Mouse (Mus musculus) gastrocnemius, adult 18-20 months (tissue): ENCODE data around the gene Gm9767. TPM values are rescaled to one million over a fixed set of nuclear protein-coding genes. Genes with fewer than 3 reads are reported as not detected.

Experiments
- DNase-seq: peaks from one replicate; pipeline ENCODE4 v3.0.0; 2021; ENCODE audit warnings: low spot score
- long read RNA-seq, 2 experiments: library from polyadenylated mRNA; stranded (forward); transcript quantifications; one replicate each; pipeline ENCODE4 v2.0.0; 2021
- total RNA-seq, 2 experiments: library from RNA; stranded (reverse); gene quantifications; 2 replicates each; pipeline ENCODE4 v1.2.3; 2021

Gm9767 gene
- total RNA-seq: not detected
- long read RNA-seq, experiment 1: 0 reads
- long read RNA-seq, experiment 2: 0 reads

DNA sequence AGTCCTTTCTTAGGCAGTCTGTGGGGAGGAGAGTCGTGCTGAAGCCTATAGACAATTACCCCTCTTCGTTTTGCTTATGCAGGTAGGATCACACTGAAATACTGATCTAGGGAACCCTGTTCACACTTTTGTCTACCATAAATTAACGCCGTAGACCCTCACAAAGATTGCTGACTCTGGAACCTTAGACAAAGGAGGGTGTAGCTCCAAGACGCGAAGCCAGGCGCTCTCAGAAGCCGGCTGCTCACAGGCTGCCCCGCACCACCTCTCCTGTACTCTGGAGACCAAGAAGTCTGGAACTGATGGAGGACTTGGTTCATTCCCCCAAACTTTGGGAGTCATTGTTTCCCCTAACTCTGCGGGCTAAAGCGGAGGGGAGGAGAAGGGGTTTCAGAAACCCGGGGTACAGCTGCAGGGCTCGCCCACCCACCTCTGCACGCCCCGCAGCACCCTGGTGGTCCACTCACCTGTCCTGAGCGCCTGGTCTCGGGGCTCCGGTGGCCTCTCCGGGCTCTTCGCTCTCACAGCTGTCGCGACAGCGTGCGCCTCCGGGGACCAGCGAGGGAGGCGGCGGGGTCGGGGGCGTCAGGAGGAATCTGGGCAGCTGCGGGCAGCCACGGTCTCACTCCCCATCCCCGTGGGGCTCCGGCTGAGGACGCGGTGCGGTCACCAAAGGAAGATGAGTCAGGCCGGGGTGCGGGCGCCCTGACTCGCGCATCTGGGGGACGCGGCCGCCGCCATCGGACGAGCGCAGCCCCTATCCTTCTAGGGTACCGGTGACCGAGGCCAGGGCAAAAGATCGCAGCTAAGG is at the start of gene Gm9767:
Gene Gm9767, plus strand, starts transcription at position 585 of the 811 bp plus-strand sequence.
- DNase-seq: no peak

DNA sequence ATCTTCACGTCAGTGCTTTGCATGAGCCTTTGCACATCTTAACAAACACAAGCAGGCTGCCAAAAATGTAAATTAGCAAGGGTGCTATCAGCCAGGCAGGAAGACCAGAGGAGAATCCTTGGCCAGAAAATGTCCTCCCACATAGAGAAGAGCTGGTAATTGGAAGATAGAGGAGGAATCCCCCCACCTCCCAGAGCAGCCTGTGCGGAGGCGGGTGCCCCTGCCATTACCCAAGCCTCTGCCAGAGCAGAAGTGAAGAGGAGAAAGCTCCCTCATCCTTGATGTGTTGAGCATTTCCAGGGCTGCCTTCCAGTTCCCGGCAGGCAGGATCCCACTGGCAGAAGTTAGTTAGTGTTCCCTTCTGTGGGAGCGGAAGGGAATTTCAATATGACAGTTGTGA is 43.1 kb upstream of the Gm9767 start:
- no peak for DNase-seq

DNA sequence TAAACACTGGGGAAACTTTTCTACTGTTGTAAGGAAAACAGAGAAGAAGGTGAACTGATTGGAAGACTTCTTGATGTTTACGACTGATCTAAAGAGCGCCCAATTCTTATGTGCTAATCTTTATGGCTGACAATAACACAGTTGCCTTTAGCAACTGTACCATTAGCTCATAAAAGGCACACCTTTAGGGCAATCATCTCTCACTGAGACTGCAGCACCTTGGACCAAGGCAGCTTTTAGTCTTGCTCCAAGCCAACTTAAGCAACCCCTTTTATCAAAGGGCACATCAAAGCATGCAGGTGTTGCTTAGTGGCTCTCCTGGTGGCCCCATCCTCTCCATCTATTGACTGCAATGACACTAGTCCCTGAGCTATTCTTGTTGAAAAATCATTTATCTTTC is 26.9 kb upstream of the Gm9767 start:
- DNase-seq: no peak

DNA sequence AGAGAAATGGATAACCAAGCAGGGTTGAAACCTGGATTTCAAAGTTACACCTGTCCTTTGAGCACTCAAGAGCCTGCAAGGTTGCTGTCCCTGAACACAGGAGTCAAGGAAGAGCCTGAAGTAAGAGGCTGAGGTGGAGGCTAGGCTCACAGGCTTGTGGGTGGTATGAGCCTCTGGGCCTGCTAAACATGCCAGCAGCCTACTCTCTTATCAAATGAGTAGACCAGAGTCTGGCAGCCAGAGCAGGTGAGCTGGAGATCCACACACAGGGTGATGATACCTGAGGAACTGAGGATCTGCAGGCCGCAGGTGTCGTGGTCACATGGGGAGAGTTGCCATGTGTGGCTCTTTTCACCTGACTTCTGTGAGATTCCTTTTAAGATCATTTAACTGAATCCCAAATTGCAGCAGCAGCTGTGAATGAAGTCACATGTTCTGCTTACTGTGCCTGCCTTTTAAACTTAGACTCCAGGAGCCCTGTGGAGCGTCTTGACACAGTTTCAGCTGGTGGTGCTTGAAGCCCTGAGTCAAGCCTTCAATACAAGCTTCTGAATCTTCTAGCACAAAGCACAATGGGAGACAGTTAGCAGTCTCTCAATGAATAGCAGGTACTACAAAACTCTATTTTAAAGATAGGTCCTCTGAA is 18.3 kb upstream of the Gm9767 start:
- DNase-seq: no peak

DNA sequence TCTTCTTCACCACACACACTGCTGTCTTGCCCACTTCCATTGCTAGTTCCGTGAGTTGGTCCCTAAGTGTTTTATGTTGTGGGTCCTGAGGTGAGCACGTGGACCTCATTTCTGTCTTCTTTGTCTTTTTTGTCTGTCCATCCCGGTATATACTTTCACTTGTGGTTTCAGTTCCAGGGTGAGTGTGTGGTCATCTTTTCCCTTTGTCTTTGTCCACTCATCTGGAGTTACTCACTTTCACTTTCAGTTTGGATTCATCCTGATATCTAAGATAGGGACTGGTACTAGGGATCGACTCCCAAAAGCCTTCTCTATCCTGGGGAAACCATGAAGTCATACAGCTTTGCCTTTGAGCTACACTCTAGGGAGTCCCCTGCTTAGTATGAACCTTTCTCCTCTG is 15.0 kb upstream of the Gm9767 start:
- DNase-seq: no peak

DNA sequence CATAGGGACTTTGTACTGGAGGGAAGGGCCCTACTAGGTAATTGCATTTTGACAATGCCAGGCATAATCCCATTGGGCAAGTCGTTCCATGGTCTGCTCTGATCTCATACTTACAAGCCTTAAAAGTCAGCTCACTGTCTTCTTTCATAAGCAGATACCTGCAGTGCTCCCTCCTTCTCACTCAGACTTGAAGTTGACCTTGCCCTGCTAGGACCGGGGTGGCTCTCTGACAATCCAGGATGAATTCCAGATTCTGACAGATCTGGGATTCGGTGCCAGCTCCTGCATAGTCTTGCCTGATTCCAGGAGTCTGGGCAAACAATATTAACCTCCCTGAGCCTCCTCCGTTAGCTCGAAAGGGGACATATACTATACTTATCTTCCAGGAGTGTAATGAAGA is 6.1 kb upstream of the Gm9767 start:
- DNase-seq: no peak

DNA sequence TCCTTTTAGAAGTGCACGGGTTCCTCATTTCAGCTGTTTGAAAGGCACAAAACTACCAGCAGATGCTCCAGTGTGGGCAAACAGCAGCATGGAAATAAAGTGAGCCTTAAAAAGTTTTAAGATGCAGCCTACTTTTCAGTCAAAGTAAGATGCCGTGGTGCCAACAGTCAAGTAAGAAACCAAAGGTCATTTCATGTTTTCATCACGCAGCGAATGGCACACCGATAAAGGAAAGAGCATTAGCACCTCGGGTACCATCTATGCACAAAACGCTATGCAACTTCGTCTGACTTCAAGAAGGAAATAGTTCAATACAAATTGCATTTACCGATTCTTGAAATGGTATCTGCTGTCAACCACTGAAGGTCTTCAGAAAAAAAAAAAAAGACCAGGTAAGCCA is 1.1 kb upstream of the Gm9767 start:
- DNase-seq: no peak

DNA sequence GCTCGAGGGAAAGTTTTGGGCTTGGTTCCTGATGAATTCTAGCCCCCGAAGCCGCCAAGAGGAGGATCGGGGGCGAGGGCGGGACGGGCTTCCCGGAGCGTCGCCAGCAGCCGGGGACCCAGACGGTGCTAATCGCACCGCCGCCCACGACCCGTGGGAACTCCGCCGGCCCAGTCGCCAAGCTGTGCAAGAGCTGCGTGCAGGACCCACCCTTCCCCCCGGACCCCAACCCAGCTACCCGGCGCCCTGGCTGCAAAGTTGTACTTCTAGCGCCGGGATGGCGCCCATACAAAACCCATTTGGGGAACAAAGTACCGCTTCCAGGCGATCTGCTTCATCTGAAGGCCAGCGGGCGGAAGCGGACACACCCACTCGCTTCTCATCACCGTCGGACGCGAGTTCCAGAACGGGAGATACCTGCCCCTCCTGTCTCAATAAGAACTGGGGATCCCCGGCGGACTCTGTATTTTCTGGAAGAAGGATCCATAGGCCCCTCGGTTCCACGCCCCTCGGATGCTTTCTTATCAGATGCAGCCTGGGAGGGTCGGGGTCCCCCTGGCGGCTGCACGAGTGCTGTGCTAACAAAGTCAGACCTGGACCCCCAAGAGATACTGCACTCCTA is 577 bp downstream of the Gm9767 start, which contains the start of gene Tmem200a:
Gene Tmem200a, minus strand, starts transcription at position 532 of the 622 bp plus-strand sequence.
- DNase-seq: no peak

DNA sequence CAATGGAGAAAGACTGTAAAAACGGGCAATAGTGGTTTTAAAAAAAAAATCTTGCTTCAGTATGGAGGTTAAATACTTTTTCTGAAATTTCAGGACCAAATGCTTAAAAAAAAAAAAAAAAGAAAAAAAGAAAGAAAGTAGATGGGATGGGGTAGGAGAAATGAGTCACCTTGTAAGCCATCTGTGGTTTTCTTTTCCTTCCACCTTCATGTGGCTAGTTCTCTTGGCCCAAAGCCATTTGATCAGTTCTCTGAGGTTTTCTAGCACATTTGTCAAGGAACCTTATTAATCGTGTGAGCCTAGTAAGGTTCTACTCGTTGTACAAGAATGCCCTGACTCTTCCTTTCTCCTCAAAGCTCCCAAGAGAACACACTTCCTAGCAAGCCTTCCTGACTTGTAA is 1.6 kb downstream of the Gm9767 start:
- DNase-seq: no peak

DNA sequence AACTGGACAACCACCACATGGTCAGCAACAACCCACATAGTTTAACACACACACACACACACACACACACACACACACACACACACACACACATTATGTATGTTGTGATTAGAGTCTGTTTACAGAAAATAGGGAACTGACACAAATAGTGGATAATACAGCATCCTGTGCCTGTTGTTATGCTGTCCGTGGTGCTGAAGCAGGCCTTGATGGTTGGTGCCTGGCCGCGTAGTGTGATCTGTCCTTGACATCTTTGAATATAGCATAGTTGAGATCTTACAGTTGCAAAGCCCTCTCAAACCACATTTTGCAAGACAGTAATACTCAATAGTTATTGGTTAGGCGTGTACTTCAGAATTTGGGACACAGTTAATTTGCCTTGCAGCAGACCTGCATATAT is 4.0 kb downstream of the Gm9767 start:
- no peak for DNase-seq

DNA sequence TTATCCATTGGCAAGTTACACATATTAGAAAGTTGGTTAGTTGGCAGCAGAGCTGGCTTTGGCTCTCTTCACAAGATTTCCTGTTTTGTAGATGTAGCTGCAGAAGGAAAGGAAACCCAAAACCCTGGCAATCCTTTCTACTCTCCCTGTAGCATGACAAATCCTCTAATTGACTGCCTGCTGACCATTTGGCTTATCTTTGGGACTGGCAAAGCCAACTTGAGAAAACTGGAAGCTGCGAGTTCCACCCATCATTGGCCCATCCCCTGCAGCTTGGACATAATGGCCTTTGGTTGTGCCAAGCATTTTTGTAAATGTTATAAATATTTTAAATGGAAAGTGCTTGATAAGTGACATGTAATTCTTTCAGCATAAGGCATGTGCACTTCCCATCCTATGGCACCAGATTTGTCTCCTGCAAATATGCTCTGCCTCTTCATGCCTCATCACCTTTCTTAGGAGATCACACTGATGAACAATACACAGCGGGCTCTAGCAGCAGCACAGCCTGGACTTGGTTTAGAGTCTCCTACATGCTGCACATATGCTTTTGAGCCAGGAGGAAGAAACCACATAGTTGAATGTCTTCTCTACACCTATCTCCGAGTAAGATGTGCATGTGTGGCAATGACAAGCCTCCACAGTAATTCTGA is 25.4 kb downstream of the Gm9767 start:
- no peak for DNase-seq

DNA sequence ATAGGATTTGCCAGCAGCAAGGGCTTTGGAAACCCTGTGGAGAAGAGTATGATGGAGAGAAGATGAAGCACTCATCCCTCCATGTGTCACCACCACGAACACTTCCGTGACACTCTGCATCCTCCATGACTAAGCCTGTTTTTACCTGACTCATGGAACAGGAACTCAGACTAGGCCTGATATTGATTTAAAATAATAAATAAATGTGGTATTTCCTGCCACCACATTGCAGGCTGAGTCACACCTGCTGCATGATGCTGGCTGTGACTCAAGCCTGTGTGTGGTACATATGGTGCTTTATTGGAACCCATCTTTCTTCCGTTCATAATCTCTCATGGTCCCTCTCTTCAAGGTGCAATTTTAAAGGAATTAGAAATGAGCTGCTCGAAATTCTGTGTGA is 36.4 kb downstream of the Gm9767 start:
- no peak for DNase-seq

DNA sequence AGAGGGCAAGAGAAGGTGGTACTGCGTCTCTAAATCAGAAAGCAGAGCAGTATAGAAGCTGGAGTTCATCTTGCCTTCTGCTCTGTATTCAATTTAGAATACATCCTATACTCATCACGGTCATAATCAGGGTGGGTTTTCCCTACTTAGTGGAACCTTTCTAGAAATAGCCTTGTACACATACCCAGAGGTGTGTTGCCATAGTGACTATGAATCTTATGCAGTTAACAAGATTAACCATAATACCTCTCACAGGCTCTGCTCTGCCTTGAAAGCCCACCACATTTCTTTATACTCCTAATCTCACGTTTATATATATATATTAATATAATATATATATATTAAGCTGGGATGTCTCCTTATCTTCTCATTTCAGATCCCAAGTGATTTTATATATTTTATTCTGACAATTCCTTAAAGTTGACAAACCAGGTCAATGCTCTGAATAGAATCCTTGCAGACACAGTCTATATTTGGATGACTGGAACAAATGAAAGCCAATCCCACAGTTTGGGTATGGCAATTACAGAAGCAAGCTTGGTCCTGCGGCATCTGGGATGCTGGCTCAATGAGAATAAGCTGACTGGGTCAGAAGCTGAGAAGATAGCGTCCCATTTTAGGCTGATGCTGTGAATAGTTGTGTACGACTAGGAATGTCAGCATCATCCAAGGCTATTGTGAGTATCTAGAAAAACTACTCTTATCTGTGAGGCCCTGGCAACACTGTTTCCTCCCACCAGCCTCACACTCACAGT is 41.2 kb downstream of the Gm9767 start:
- DNase-seq: no peak

DNA sequence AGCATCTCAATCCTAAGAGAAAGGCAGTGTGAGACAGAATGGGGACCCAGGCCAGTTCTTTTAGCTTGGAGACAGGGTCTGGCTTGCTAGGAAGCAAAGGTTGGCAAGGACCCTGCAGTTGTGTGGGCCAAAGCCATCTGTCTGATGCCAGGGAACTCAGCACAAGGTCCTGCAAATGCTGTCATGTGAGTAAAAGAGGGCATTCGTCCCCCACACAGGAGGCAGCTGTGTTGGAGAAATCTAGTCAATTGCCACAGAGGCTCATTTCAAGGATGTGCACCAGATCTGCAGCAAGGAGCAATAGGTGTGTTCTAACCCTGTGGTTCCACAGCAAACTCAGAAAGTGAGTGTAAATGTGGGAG is 41.7 kb downstream of the Gm9767 start:
- no peak for DNase-seq

Other genes with a start within 250 kb of the Gm9767 start
- gene Tmem200a, start 797 bp downstream of the Gm9767 start, total RNA-seq: under 1 TPM; 0.09 to 0.19 TPM
- not detected for gene Samd3, start 151.5 kb downstream of the Gm9767 start, total RNA-seq